Mouse (Mus musculus): ENCODE measurements around the gene Hip1. TPM values are rescaled to one million over a fixed set of nuclear protein-coding genes. Genes with fewer than 3 reads are reported as not detected.
"Not testable (repeated sequence)": the region's sequence is repeated elsewhere in the genome, so short reads cannot be mapped to it uniquely, and the experiment has no call there.

The Hip1 gene
- total RNA-seq, 1 experiment = 42.9 TPM

GRCm38 (mm10) chr5:135488222-135488880, 56.6 kb downstream of the Hip1 start:
- H3K27ac ChIP-seq (ENCODE audit: insufficient read depth, low read depth, low read length, poor library complexity, severe bottlenecking) = peak overlapping the region; percentile 79
- peaks cover 4% of the 10 kb centered on the region; the same call in 1 of the 2 replicates for H3K36me3 ChIP-seq (ENCODE audit: control insufficient read depth, insufficient read depth, low read length, poor library complexity, severe bottlenecking)
- H3K9ac ChIP-seq (ENCODE audit: insufficient read depth, low read depth, low read length, poor library complexity, severe bottlenecking) = peak overlapping the region; percentile 75
- H3K4me1 ChIP-seq (ENCODE audit: control insufficient read depth in 2 of 2, insufficient read depth in 2 of 2, low read length in 2 of 2, poor library complexity in 1 of 2) = peaks cover 8 to 30% of the 10 kb centered on the region in 2 experiments
- DNase-seq (ENCODE audit: low read depth, low spot score) = no peak
- H3K4me3 ChIP-seq (ENCODE audit: insufficient read depth in 1 of 2, low read depth in 1 of 2, low read length in 2 of 2, poor library complexity in 1 of 2, severe bottlenecking in 1 of 2) = peak overlapping the region; percentile 76 to 97
- in situ Hi-C loops (cut with MboI; ENCODE audit: low sequenced_read_pairs in 2 of 2, unreplicated experiment in 2 of 2) = no loop called here
- H3K9me3 ChIP-seq (ENCODE audit: control insufficient read depth, insufficient read depth, low read depth, low read length) = no peaks in the 10 kb centered on the region
- no peak for TF ChIP-seq ZC3H11A (IDR thresholded peaks at IDR 0.05; ENCODE audit: borderline replicate concordance, low read depth, low read length)
- TF ChIP-seq ZNF384 (IDR thresholded peaks at IDR 0.05; ENCODE audit: low read depth, low read length) = no peak
- TF ChIP-seq HCFC1 (IDR thresholded peaks at IDR 0.05; ENCODE audit: borderline replicate concordance, insufficient read depth, low read length) = no peak

GRCm38 (mm10) chr5:135485289-135485688, 59.6 kb downstream of the Hip1 start:
- in situ Hi-C loops (cut with MboI; ENCODE audit: low sequenced_read_pairs in 2 of 2, unreplicated experiment in 2 of 2) = no loop called here
- Histone ChIP-seq H3K4me3 (ENCODE audit: insufficient read depth in 1 of 2, low read depth in 1 of 2, low read length in 2 of 2, poor library complexity in 1 of 2, severe bottlenecking in 1 of 2) (no peak overlapping the region), H3K9ac (ENCODE audit: insufficient read depth, low read depth, low read length, poor library complexity, severe bottlenecking) (no peak overlapping the region), H3K27ac (ENCODE audit: insufficient read depth, low read depth, low read length, poor library complexity, severe bottlenecking) (no peak overlapping the region), H3K4me1 (ENCODE audit: control insufficient read depth in 2 of 2, insufficient read depth in 2 of 2, low read length in 2 of 2, poor library complexity in 1 of 2) (peaks cover 6 to 15% of the 10 kb centered on the region in 2 experiments; a peak in 2 of 4 replicates), H3K36me3 (ENCODE audit: control insufficient read depth, insufficient read depth, low read length, poor library complexity, severe bottlenecking) (peaks cover 9% of the 10 kb centered on the region; the same call in 1 of the 2 replicates), H3K9me3 (ENCODE audit: control insufficient read depth, insufficient read depth, low read depth, low read length) (no peaks in the 10 kb centered on the region)
- TF ChIP-seq ZC3H11A (IDR thresholded peaks at IDR 0.05; ENCODE audit: borderline replicate concordance, low read depth, low read length) (no peak), CHD2 (IDR thresholded peaks at IDR 0.05; ENCODE audit: low read depth, low read length) (no peak), HCFC1 (IDR thresholded peaks at IDR 0.05; ENCODE audit: borderline replicate concordance, insufficient read depth, low read length) (no peak), ZNF384 (IDR thresholded peaks at IDR 0.05; ENCODE audit: low read depth, low read length) (no peak), MAFK (IDR thresholded peaks at IDR 0.05; ENCODE audit: insufficient read depth, low read depth, low read length) (no peak)
- no peak for DNase-seq (ENCODE audit: low read depth, low spot score)

GRCm38 (mm10) chr5:135483865-135484264, 61.1 kb downstream of the Hip1 start:
- DNase-seq (ENCODE audit: low read depth, low spot score); in situ Hi-C loops (cut with MboI; ENCODE audit: low sequenced_read_pairs in 2 of 2, unreplicated experiment in 2 of 2): not testable (repeated sequence)

GRCm38 (mm10) chr5:135478877-135479600, 65.9 kb downstream of the Hip1 start:
- TF ChIP-seq HCFC1 (IDR thresholded peaks at IDR 0.05; ENCODE audit: borderline replicate concordance, insufficient read depth, low read length) (no peak), MAFK (IDR thresholded peaks at IDR 0.05; ENCODE audit: insufficient read depth, low read depth, low read length) (no peak), CHD2 (IDR thresholded peaks at IDR 0.05; ENCODE audit: low read depth, low read length) (no peak), ZC3H11A (IDR thresholded peaks at IDR 0.05; ENCODE audit: borderline replicate concordance, low read depth, low read length) (no peak), ZNF384 (IDR thresholded peaks at IDR 0.05; ENCODE audit: low read depth, low read length) (no peak)
- Histone ChIP-seq H3K9ac (ENCODE audit: insufficient read depth, low read depth, low read length, poor library complexity, severe bottlenecking) (no peak overlapping the region), H3K36me3 (ENCODE audit: control insufficient read depth, insufficient read depth, low read length, poor library complexity, severe bottlenecking) (peaks cover 7% of the 10 kb centered on the region; the same call in 1 of the 2 replicates), H3K4me3 (ENCODE audit: insufficient read depth in 1 of 2, low read depth in 1 of 2, low read length in 2 of 2, poor library complexity in 1 of 2, severe bottlenecking in 1 of 2) (no peak overlapping the region), H3K4me1 (ENCODE audit: control insufficient read depth in 2 of 2, insufficient read depth in 2 of 2, low read length in 2 of 2, poor library complexity in 1 of 2) (peaks cover 0 to 9% of the 10 kb centered on the region in 2 experiments; a peak in 1 of 4 replicates), H3K27ac (ENCODE audit: insufficient read depth, low read depth, low read length, poor library complexity, severe bottlenecking) (no peak overlapping the region), H3K9me3 (ENCODE audit: control insufficient read depth, insufficient read depth, low read depth, low read length) (no peaks in the 10 kb centered on the region)
- in situ Hi-C loops (cut with MboI; ENCODE audit: low sequenced_read_pairs in 2 of 2, unreplicated experiment in 2 of 2) = no loop called here
- DNase-seq (ENCODE audit: low read depth, low spot score) = no peak

More at GRCm38 (mm10) chr5:135483865-135484264, 61.1 kb downstream of the Hip1 start:
- H3K27ac ChIP-seq (ENCODE audit: insufficient read depth, low read depth, low read length, poor library complexity, severe bottlenecking); H3K9me3 ChIP-seq (ENCODE audit: control insufficient read depth, insufficient read depth, low read depth, low read length); H3K36me3 ChIP-seq (ENCODE audit: control insufficient read depth, insufficient read depth, low read length, poor library complexity, severe bottlenecking); H3K4me3 ChIP-seq (ENCODE audit: insufficient read depth in 1 of 2, low read depth in 1 of 2, low read length in 2 of 2, poor library complexity in 1 of 2, severe bottlenecking in 1 of 2); H3K9ac ChIP-seq (ENCODE audit: insufficient read depth, low read depth, low read length, poor library complexity, severe bottlenecking): not testable (repeated sequence)
- peaks cover 3 to 14% of the 10 kb centered on the region in 2 experiments; a peak in 2 of 4 replicates for H3K4me1 ChIP-seq (ENCODE audit: control insufficient read depth in 2 of 2, insufficient read depth in 2 of 2, low read length in 2 of 2, poor library complexity in 1 of 2)
